Mouse (Mus musculus) lung, postnatal 10 days (tissue): ENCODE data around the gene Zfp740.
"Not testable (repeated sequence)": the region's sequence is repeated elsewhere in the genome, so short reads cannot be mapped to it uniquely, and the experiment has no call there.

Source experiments
- DNase-seq: peaks from one replicate; pipeline ENCODE4 v3.0.0; 2021

Gene Zfp740

DNA sequence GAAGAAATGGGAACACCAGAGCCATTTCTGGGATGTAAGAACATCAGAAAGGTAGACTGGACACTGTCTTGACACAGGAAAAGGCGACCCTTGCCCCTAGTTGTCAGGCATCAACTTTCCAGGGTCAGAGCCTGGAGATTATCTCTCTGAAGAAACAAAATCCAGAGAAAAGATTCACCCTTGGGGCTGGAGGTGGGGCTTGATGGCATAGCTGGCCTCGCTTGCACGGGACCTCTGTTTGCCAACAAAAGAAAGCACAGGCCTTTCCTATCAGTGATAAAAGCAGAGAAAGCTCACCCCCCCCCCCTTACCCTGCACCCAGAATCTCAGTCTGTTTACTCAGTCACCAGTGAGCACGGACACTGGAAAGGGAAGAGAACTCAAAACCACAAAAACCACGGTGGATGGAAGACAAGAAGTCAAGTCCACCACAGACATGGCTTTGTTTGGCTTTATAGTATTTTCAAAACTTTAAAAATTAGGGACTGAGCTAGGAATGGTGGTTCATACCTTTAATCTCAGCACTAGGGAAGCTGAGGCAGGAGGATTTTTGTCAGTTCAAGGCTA is 10.1 kb upstream of the Zfp740 start:
- no peak for DNase-seq

GRCm38 (mm10) chr15:102193652-102194051 is 9.4 kb upstream of the Zfp740 start:
- no peak for DNase-seq

DNA sequence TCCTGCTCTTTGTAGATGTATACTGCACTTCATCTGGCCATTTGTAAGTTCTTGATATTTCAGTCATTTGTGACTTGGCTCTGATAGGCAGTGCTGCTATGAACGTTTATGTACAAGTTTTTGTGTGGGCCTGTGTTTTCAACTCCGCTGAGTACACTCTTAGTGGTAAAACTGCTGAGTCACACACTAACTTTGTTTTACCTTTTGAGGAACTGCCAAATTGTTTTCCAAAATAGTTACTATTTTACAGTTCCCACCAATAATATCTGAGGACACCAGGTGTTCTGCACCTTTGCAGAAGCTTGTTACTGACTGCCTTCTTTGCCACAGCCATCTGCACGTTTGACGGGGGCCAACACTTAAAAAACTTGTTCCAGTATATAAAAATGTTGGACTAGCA is 8.6 kb upstream of the Zfp740 start:
- DNase-seq, result no peak

DNA sequence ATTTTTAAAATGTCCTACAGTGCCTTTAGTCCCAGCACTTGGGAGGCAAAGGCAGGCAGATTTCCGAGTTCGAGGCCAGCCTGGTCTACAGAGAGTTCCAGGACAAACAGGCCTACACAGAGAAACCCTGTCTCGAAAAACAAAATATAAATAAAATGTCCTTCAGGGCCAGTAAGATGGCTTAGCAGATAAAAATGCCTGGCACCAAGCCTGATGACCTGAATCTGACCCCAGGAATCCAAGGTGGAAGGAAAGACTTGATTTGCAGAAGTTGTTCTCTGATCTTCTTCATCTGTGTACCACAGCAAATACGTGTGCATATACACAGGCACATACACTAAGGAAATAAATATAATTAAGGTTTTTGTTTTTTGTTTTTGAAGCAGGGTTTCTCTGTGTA is 7.7 kb upstream of the Zfp740 start:
- no peak for DNase-seq

DNA sequence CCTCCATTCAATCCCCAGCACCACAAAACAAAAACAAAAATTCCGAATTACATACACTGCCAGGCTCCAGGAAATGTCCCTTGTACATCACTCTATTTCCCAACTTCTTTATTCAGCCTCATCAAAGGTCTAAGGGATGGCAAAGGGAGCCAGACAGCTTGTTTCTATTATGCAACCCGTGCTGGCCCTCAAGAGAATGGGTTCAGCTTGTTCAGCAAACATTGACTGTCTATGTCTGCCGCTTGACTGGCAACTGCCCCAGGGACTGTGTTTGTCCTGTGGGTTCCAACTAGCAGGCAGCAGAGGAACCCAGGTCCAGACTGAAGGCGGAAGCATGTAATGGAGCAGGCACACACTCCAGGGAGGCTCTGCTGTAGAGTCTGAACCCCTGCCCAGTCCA is 4.2 kb upstream of the Zfp740 start:
- peak; percentile 39 for DNase-seq

DNA sequence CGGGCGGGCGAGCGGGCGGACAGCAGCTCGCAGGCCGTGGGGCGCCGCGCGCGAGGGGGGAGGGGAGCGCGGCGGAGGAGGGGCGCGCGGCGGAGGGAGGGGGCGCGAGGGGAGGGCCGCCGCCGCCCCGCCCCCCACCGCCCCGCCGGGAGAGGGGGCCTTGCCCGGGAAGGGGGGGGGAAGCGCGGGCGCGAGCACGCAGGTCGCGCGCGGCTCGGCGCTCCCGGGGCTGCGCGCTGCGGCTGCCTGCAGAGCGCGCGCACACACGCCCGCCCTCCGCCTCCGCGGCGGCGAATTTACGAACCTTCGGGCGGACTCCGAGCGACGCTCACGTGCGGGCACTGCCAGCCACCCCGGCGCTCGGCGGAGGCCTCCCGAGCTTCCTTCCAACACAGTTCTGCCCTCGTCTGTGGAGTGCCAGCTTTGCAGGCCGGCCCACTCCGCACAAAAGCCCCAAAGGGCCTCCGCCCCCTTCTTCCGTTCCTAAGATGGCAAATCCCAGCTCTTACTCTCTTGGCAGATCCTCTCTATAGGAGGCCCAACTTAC is 859 bp downstream of the Zfp740 start:
- peak; percentile 81 for DNase-seq

DNA sequence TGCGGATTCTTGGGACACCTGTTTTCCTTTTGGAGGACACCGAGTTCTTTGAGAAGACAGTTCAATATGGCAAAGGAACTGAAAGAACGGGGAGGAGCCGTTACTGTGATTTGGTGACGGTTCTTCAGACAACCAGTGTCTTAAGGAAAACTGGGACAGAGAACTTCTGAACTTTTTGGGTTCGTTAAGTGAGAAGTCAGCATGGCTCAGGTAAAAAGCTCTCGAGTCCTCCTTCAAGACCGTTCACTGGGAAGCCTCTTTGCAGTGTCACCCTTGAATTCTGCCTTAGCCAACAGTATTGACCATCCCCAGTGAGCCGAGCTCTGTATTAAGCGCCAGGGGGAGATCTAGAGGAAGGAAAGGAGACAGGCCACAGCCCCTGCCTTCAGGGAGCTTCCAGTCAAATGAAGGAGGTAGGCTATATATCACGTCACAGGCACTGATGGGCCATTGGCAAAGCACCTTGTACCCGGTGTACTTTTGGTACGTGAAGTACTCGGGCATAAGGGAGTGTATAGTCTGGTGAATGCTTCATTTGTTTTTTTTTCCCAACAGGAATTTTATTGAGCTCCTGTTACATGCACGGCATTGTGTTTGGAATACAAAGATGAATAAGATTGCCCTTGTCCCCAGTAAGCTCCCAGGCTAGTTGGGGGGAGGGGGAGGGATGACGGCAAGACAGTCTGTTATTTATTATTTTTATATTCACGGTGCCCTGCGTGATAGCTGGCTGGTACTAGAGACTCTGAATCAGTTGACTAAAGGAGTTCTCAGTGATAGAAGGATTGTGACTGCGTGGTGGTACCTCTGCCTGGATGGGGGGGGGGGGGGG is 1.8 kb downstream of the Zfp740 start, which contains the start of gene Csad:
Csad (minus strand) TSS at position 51 of the 832 bp plus-strand sequence.
- no peak for DNase-seq

DNA sequence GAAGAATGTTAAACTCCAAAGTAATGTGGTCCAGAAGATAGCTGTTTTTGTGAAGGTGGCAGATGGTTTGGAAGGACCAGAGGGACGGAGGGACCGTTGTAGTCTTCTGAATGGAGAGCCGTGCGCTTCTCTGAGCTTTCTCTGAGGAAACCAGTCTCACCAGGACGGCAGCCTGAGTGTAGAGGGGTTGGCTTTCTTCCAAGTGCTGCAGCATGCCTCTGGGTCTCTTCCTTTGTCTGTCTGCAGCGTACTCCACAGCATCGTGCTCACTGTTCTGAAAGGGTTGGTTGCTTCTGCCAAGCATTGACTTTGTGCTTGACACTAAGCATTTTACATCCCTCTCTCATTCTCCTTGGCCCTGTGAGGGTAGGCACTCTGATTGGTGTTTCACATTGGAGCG is 2.7 kb downstream of the Zfp740 start:
- peak; percentile 49 for DNase-seq

GRCm38 (mm10) chr15:102207351-102207750 is 4.3 kb downstream of the Zfp740 start:
- DNase-seq, result no peak

- DNase-seq, result no peak
Measured at GRCm38 (mm10) chr15:102208092-102208561, 5.1 kb downstream of the Zfp740 start.

- no peak for DNase-seq
Measured at GRCm38 (mm10) chr15:102209114-102209513, 6.1 kb downstream of the Zfp740 start.

DNA sequence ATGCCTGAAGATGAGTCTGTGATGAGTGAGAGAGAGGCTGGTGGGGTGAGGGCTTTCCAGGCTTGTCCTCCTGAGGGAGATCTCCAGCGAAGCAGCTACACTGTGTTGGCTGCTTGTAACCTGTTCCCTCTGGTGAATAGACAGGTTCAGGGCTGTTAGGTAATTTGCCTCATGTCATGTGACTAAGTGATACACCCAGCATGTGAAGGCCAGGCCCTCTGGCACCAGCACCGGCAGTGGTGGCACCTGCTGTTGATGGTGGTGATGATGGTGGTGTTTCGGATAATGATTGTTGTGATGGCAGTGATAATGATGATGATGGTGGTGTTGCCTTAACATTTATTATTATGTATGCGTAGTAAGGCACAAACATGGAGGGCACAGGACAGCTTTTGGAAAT is 7.8 kb downstream of the Zfp740 start:
- no peak for DNase-seq

- DNase-seq, result no peak
Measured at GRCm38 (mm10) chr15:102211895-102212294, 8.8 kb downstream of the Zfp740 start.

DNA sequence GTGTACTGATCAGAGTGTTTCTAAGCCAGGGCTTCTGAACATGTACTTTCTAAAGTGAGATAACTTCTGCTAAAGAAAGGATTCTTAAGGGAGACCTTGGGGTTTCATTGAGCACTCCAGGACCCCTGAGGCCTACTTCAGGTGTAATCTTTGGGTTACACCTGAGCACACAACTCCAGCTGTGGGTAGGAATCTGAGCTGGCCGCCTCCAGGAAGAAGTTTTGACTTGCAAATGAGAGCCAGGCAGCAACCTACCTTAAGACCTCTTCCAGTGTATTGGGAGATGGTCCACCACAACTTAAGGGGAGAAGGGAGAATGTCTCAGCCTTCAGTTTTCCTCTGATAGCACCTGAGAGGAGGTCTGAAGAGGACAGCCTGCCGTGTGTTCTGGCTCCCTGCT is 11.1 kb downstream of the Zfp740 start:
- DNase-seq, result no peak

DNA sequence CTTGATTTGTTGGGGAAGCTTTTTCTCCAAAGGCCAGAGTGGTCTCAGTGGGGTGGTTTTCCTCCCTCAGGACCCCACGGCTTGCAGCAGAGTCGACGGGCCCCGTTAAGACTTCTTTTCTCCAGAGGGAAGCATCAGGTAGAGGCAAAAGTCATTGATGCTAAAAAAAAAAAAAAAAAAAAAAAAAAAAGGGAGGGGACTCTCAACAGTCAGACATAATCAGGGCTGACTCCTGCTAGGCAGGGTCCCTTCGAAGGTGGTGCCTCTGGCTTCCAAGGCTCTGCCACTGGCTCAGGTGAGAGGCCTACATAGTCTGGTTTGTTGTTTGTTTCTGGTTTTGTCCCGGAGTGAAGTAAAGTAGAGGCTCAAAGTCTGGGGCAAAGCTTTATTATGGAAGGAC is 12.6 kb downstream of the Zfp740 start:
- no peak for DNase-seq

GRCm38 (mm10) chr15:102216459-102217228 is 13.6 kb downstream of the Zfp740 start:
- DNase-seq, result no peak

DNA sequence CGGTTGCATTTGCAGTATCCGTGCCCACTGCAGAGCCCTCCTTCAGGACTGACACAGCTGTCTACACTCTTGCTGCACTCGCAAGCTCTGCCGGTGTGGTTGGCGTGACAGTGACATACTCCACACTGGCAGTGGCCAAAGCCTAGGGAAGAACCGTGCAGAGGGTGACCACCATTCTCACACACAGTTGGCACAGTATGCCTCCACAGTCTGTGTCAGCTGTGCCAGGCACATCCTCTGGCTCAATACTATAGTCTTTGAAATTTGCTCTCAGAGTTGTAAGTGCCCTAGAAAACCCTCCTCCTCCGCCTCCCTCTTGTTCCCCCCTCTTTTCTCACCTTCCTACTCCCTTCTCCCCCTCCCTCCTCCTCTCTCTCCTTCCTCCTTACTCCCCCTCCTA is 14.3 kb downstream of the Zfp740 start:
- DNase-seq, result no peak

DNA sequence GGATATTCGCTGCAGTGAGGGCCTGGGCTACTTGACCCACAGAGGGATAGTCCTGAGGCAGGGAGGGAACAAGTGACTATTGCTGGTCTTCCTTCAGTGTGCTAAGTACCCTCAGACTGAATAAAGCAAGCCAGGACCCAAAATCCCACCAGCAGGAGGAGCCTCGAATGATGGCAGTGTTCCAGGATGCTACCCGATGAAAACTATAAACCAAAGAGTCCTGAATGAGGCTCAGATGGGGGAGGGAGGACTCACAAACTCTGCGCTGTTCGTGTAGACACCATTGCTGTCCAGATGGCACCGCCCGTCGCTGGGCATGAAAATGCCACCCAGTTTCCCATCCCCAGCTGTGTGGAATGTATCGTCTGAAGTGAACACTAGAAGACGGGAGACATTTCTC is 19.3 kb downstream of the Zfp740 start:
- peak; percentile 38 for DNase-seq

DNA sequence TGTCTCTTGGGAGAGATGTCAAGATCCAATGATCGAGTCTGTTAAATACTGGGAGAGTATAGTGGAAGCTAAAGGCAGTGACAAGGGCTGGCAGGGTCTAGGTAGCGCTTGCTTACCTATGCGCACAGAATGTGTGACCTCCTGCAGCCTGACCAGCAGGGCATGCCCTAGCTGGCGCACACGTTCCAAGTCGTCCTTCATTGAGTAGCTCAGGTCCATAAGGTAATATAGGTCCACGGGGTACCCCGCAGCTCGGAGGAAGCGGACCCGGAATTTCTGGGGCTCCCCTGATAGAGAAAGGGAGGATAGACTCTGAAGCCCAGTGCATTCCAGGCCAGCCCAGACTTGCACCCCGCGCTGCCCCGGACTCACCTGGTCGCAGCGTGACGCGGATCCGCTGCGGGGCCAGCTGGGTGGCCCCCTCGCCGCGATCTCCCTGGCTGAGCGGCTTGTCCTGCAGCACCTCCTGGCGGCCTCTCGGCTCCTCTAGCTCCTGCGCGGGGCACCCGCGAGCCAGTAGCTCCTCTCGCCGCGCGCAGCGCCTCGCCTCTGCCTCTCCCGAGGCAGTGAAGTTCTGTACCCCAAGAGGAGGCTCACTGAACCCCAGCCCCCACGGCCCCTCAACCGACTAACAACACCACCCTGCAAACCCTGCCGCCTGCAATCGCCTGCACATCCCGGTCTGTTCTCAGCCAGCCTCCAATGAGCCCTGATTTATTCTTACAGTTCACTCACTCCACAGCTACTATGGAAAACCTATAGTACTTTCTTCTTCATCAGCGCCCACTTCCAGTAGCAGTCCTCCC is 21.3 kb downstream of the Zfp740 start:
- peak; percentile 88 for DNase-seq

DNA sequence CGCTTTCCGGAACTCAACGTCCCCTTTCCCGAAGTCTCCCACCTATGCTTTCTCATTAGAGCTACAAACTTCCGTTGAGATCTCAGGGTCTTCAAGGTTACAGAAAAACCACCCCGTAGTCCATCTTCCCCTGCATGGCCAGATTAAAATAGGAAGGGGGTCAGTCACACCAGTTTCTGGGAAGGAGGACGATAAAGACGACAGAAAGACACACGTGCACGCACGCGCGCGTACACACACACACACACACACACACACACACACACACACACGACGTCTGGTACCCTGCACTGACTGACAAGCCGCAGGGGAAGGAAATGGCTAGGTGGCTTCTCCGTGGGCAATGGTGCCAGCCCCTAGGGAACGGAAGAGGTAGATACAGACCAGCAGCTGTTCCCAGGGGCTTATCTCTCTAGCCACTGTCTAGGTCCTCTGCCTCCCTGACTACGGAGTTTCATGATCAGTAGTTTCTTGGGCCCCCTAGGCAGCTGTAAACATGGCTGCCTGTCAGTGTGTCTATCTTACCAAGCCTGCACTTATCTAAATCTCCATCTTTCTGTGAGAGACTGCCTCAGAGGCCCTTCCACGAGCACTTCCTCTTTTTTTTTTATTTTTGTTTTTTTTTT is 22.1 kb downstream of the Zfp740 start:
- peak; percentile 40 for DNase-seq

- DNase-seq, result not testable (repeated sequence)
Measured at GRCm38 (mm10) chr15:102225619-102226018, 22.6 kb downstream of the Zfp740 start.
